In genomic region chr11:62744103-62744502, GRCm38 (mm10) we compare ENCODE assay signal across 9 mouse cellular contexts. TPM values are rescaled to one million over a fixed set of nuclear protein-coding genes. Genes with fewer than 3 reads are reported as not detected.
DNase-seq lines count a peak whose midpoint lies in the region; ATAC-seq and TF ChIP-seq lines count a peak whose summit lies in the region.
"Had no signal": no experiment of that assay in that cellular context is flagged by ENCODE, and none has a peak within 500 bp of the region (broad histone marks: within the 10 kb centered on the region; RNA-seq: fewer than 3 reads in every experiment).

No protein-coding gene starts in this region.

- H3K27me3 ChIP-seq in stomach, postnatal 0 days (ENCODE audit: control insufficient read depth, insufficient read depth, low read length) = no peaks in the 10 kb centered on the region

- no peak overlapping the region for H3K4me2 ChIP-seq in stomach, postnatal 0 days (replicated peaks; ENCODE audit: low read depth)
- H3K4me2 ChIP-seq: neural tube, embryonic 13.5 days had no signal

- ATAC-seq in monocyte, adult 5-6 weeks (replicated peaks; ENCODE audit: insufficient number of reproducible peaks, low FRiP score, low TSS enrichment, poor library complexity, severe bottlenecking) = peak; percentile 83
- ATAC-seq in stomach, postnatal 0 days (ENCODE audit: low FRiP score, low TSS enrichment) = no peak

- H3K4me3 ChIP-seq in stomach, postnatal 0 days (ENCODE audit: low read depth, low read length) = no peak overlapping the region
- H3K4me3 ChIP-seq: neural tube, embryonic 13.5 days had no signal

- DNase-seq in urinary bladder, adult 18-20 months (ENCODE audit: low spot score in 2 of 2) = peak; percentile 29 to 34
- no peak for DNase-seq in urinary bladder, adult 2 months (ENCODE audit: low spot score)
- peak; percentile 84 for DNase-seq in cerebellum, adult 9-10 months
- peak; percentile 26 to 65 for DNase-seq in frontal cortex, postnatal 10 days (ENCODE audit: low spot score in 2 of 2)
- DNase-seq in induced T-regulatory cell, adult 2 months (ENCODE audit: low read depth) = peak; percentile 86
- DNase-seq in left cerebral cortex, adult 9 months (ENCODE audit: low spot score in 2 of 2) = peak; percentile 28 to 71
- DNase-seq in stomach, postnatal 0 days (ENCODE audit: low spot score) = peak; percentile 65

- no peak for TF ChIP-seq EP300 in stomach, postnatal 0 days (optimal IDR thresholded peaks at IDR 0.05)

- H3K36me3 ChIP-seq in stomach, postnatal 0 days (ENCODE audit: control insufficient read depth, insufficient read depth, low read length) = no peaks in the 10 kb centered on the region
- H3K36me3 ChIP-seq: neural tube, embryonic 13.5 days had no signal

- peak; percentile 94 for TF ChIP-seq CTCF in stomach, postnatal 0 days (IDR thresholded peaks at IDR 0.05; ENCODE audit: low read depth)

- no peaks in the 10 kb centered on the region for H3K4me1 ChIP-seq in stomach, postnatal 0 days (replicated peaks; ENCODE audit: control insufficient read depth, insufficient read depth)

- 48% methylated on average over 5 of the region's 5 CpGs for WGBS in stomach, postnatal 0 days

- no peaks in the 10 kb centered on the region for H3K9me3 ChIP-seq in stomach, postnatal 0 days (ENCODE audit: control insufficient read depth, low read length)
- H3K9me3 ChIP-seq: neural tube, embryonic 13.5 days had no signal

- H3K27ac ChIP-seq in stomach, postnatal 0 days (replicated peaks) = no peak overlapping the region
- H3K27ac ChIP-seq: neural tube, embryonic 13.5 days had no signal

- H3K9ac ChIP-seq in stomach, postnatal 0 days (ENCODE audit: low read length) = no peak overlapping the region
- H3K9ac ChIP-seq: neural tube, embryonic 13.5 days had no signal

RNA-seq across cellular contexts. Expression of gene Gm10428, which starts 8.8 kb away (rescaled TPM):
- not detected in 2 replicates for polyA plus RNA-seq in urinary bladder, adult 2 months (2012; rRNA removed)
- total RNA-seq in monocyte, adult 5-6 weeks (2017) = not detected in 3 replicates
- not detected in 2 replicates for polyA plus RNA-seq in stomach, postnatal 0 days (2015; fragmentation: Nextera tagmentation; extraction: Ambion mirVana)
- polyA plus RNA-seq: neural tube, embryonic 13.5 days had no signal

RNA-seq across cellular contexts. Expression of gene Zfp287, which starts 12.4 kb away (rescaled TPM):
- 5.4 and 6.5 TPM in 2 replicates for polyA plus RNA-seq in urinary bladder, adult 2 months (2012; rRNA removed)
- 4.4 to 15.7 TPM (median 5.0 TPM) in 3 replicates for total RNA-seq in monocyte, adult 5-6 weeks (2017)
- 2.5 and 2.6 TPM in 2 replicates for polyA plus RNA-seq in stomach, postnatal 0 days (2015; fragmentation: Nextera tagmentation; extraction: Ambion mirVana)

RNA-seq across cellular contexts. Expression of gene Zfp286, which starts 45.2 kb away (rescaled TPM):
- polyA plus RNA-seq in urinary bladder, adult 2 months (2012; rRNA removed) = 5.4 and 5.5 TPM in 2 replicates
- total RNA-seq in monocyte, adult 5-6 weeks (2017) = 3.0 TPM in 1 of 3 replicates, not detected in the others
- 4.6 and 5.5 TPM in 2 replicates for polyA plus RNA-seq in stomach, postnatal 0 days (2015; fragmentation: Nextera tagmentation; extraction: Ambion mirVana)
